Mouse (Mus musculus) lung, embryonic 14.5 days (tissue): ENCODE results near the gene Castor1. TPM values are rescaled to one million over a fixed set of nuclear protein-coding genes. Genes with fewer than 3 reads are reported as not detected.
A peak's percentile ranks its signal among the peaks of the same experiment; 100 is the strongest.

Source experiments
- ATAC-seq: fragments of 200-750 bp; cut with Nextera tagmentation; 2 replicates; pipeline ENCODE4 v1.8.0; 2017; ENCODE audit warnings: mild to moderate bottlenecking, moderate TSS enrichment, moderate library complexity; ENCODE audit not compliant: insufficient read depth
- DNase-seq: peaks from one replicate; pipeline ENCODE4 v3.0.0-alpha.2; 2015
- H3K27ac ChIP-seq: fragments of 300-500 bp; sonication (generic); 2 replicates; pipeline ENCODE4 v1.5.1; 2014; ENCODE audit warnings: low read depth, mild to moderate bottlenecking, moderate library complexity
- H3K27me3 ChIP-seq: fragments of 300-500 bp; sonication (generic); 2 replicates; pipeline ENCODE4 v1.6.1; 2014; ENCODE audit warnings: low read length, control low read depth; ENCODE audit not compliant: insufficient read depth
- H3K36me3 ChIP-seq: fragments of 300-500 bp; sonication (generic); 2 replicates; pipeline ENCODE4 v1.6.1; 2014; ENCODE audit warnings: control low read depth; ENCODE audit not compliant: insufficient read depth
- H3K4me1 ChIP-seq: fragments of 300-500 bp; sonication (generic); 2 replicates; pipeline ENCODE4 v1.6.1; 2014; ENCODE audit warnings: antibody characterized with exemption, control low read depth; ENCODE audit not compliant: insufficient read depth
- H3K4me2 ChIP-seq: fragments of 300-500 bp; sonication (generic); 2 replicates; pipeline ENCODE4 v1.6.1; 2014; ENCODE audit warnings: mild to moderate bottlenecking
- H3K4me3 ChIP-seq: fragments of 300-500 bp; sonication (generic); 2 replicates; pipeline ENCODE4 v1.5.1; 2014; ENCODE audit warnings: low read depth, low read length
- H3K9ac ChIP-seq: fragments of 300-500 bp; sonication (generic); 2 replicates; pipeline ENCODE4 v1.6.1; 2014
- H3K9me3 ChIP-seq: fragments of 300-500 bp; sonication (generic); 2 replicates; pipeline ENCODE4 v1.6.1; 2016; ENCODE audit warnings: low read depth, low read length, control low read depth
- CTCF ChIP-seq: IDR thresholded peaks from 2 replicates; pipeline ENCODE4 v1.5.1; 2016; ENCODE audit warnings: antibody characterized with exemption, low read depth
- WGBS: fragments of 180-500 bp; shearing (Covaris S2); extraction: QIAGEN DNeasy Blood & Tissue Kit; methylation state at CpG from one replicate; pipeline ENCODE4 v1.1.7; 2014; 5-methylcytosine and 5-hydroxymethylcytosine counted together
- polyA plus RNA-seq: library from polyadenylated mRNA; unstranded; fragments of >200 nt; fragmentation: Nextera tagmentation; extraction: Ambion mirVana; gene quantifications from 2 replicates; pipeline ENCODE4 v1.2.1, GENCODE M21; 2014

Gene Castor1
- polyA plus RNA-seq, 1 experiment from 2014 or later = 2.1 TPM

- Histone ChIP-seq H3K4me3 (no peak overlapping the region), H3K9ac (no peak overlapping the region), H3K4me2 (no peak overlapping the region), H3K4me1 (no peaks in the 10 kb centered on the region; the same call in 1 of the 2 replicates), H3K36me3 (peaks cover 40% of the 10 kb centered on the region; the same call in 1 of the 2 replicates), H3K27me3 (no peaks in the 10 kb centered on the region), H3K9me3 (no peaks in the 10 kb centered on the region), H3K27ac (0 out of 2 replicates have a peak overlapping the region, but pooled peaks have one; percentile 9)
- no peak for TF ChIP-seq CTCF
- no peak for ATAC-seq
- 75% methylated on average over 9 of the region's 9 CpGs for WGBS
- peak; percentile 31 for DNase-seq
Observed at GRCm38 (mm10) chr11:4216248-4217000, 1.6 kb upstream of the Castor1 start.

- H3K27ac ChIP-seq = no peak overlapping the region
- H3K36me3 ChIP-seq = peaks cover 23% of the 10 kb centered on the region; the same call in 1 of the 2 replicates
- WGBS = 6% methylated on average over 6 of the region's 6 CpGs
- no peak for TF ChIP-seq CTCF
- H3K9ac ChIP-seq = peak overlapping the region; percentile 33; the same call in 1 of the 2 replicates
- DNase-seq = no peak
- H3K4me3 ChIP-seq = peak overlapping the region; percentile 48
- ATAC-seq = no peak
- no peaks in the 10 kb centered on the region; the same call in 1 of the 2 replicates for H3K4me1 ChIP-seq
- H3K9me3 ChIP-seq = no peaks in the 10 kb centered on the region
- no peaks in the 10 kb centered on the region for H3K27me3 ChIP-seq
- H3K4me2 ChIP-seq = peak overlapping the region; percentile 90
Observed at GRCm38 (mm10) chr11:4218637-4219036, 612 bp downstream of the Castor1 start.

DNA sequence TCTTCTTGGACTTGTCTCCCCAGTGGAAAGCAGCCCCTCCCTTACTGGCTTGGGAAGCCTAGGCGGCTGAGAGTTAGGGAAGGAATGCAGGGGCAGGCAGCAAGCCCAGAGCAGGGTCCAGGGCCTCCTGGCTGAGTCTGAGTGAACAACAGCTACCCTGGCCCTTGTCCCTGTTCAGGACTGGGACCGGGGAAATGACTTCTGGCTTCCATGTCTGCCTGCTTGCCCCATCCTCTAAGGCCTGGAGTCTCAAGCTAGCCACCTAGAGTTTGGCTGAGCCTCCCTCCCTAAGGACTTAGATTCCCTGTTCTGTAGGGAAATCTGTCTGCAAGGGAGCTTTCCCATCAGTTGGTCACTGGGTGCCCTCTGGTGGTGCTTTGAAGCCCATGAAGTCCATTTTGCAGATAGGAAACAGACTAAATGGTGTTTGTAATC is 1.3 kb downstream of the Castor1 start:
- DNase-seq = peak; percentile 90
- no peak overlapping the region for H3K9ac ChIP-seq
- no peak overlapping the region for H3K4me3 ChIP-seq
- H3K36me3 ChIP-seq = peaks cover 16% of the 10 kb centered on the region; the same call in 1 of the 2 replicates
- TF ChIP-seq CTCF = peak; percentile 86
- peak overlapping the region; percentile 90; the same call in 1 of the 2 replicates for H3K4me2 ChIP-seq
- no peaks in the 10 kb centered on the region; the same call in 1 of the 2 replicates for H3K4me1 ChIP-seq
- H3K9me3 ChIP-seq = no peaks in the 10 kb centered on the region
- no peak overlapping the region for H3K27ac ChIP-seq
- no peak for ATAC-seq
- H3K27me3 ChIP-seq = no peaks in the 10 kb centered on the region
- WGBS = 12% methylated on average over 2 of the region's 2 CpGs

- Histone ChIP-seq H3K27ac (no peak overlapping the region), H3K27me3 (no peaks in the 10 kb centered on the region), H3K9me3 (no peaks in the 10 kb centered on the region), H3K4me3 (no peak overlapping the region), H3K36me3 (peaks cover 10% of the 10 kb centered on the region; the same call in 1 of the 2 replicates), H3K4me2 (no peak overlapping the region), H3K9ac (no peak overlapping the region), H3K4me1 (no peaks in the 10 kb centered on the region; the same call in 1 of the 2 replicates)
- 62% methylated on average over 9 of the region's 9 CpGs for WGBS
- DNase-seq (no peak), ATAC-seq (no peak)
- no peak for TF ChIP-seq CTCF
Observed at GRCm38 (mm10) chr11:4219908-4220307, 1.9 kb downstream of the Castor1 start.

DNA sequence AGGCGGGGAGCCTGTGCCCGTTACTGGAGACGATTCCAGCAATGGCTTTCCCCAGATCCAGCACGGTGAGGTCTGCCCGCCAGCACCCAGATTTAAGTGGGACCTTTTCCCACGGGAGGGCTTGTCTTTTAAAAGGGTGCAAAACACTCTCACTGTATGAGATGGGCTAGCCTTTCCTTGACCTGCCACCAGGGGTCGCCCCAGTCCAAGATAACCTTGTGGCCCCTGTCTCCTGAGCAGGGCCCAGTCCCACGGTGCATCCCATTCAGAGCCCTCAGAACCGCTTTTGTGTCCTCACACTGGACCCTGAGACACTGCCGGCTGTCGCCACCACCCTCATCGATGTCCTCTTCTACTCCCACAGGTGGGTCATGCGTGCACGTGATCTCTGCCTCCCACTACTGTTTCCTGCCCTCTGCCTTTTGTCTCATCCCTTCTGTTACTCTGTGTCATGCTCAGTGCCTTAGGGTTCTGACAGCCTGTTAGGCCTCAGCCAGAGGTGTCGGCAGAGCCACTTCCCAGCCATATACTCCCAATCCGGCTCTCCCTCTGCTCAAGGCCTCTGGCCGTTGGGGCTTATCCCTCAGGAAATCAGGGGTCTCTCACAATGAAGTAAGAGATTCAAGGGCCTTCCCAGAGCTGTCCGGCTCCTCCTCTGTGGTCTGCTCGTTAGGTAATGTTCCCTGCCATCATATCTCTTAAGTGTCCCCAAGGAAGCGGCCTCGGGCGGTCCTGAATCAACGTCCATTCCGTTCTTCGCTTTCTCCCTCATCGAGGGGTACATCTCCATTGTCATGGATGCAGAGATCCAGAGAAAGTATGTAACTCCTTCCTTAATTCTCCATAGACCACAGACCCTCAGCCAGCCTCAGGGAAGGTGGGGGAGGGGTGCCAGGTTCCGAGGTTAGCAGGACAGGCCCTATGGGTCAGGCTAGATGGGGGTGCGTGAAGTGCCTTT is 2.7 kb downstream of the Castor1 start:
- Histone ChIP-seq H3K27me3 (no peaks in the 10 kb centered on the region), H3K4me2 (no peak overlapping the region), H3K4me1 (no peaks in the 10 kb centered on the region; the same call in 1 of the 2 replicates), H3K9me3 (no peaks in the 10 kb centered on the region), H3K36me3 (0 out of 2 replicates have a peak, but pooled peaks cover 3% of the 10 kb centered on the region), H3K27ac (no peak overlapping the region), H3K9ac (no peak overlapping the region), H3K4me3 (no peak overlapping the region)
- ATAC-seq (0 out of 2 replicates have a peak, but pooled peaks have one; percentile 18), DNase-seq (peak; percentile 77)
- WGBS = 51% methylated on average over 28 of the region's 28 CpGs
- peak; percentile 90 for TF ChIP-seq CTCF

DNA sequence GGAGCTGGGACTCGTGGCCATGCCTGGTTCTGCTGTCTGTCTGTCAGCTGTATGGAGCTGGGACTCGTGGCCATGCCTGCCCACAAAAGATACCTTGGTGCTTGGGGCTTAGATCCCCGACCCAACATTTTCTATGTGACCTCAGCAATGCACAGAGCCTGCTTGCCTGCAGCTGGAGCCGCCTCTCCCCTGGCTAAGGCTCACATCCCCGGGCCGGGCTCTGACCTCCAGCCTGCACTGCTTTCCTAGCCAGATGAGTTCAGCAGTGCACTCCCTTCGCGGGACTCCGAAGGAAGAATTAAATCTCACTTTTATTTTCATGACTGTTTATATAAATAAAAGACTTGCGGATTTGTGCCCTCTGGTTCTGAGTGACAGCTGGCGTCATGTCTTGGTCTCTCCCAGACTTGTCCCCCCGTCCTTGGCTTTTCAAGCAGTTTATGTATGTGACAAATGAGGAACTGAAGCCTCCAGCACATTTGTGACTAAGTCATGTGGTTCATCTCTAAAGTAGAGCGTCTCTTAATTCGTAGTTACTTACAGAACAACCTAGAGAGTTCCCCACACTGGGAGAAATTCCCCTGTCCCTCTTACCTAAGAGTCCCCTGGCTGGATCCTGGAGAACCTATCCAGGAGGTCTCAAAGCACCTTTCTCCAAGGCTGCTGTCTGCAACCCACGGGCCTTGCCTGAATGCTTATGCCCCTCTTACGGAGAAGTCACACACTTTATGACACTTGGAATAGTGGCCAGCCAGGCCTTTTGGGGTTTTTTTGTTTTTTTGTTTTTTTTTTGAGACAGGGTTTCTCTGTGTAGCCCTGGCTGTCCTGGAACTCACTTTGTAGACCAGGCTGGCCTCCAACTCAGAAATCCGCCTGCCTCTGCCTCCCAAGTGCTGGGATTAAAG is 4.3 kb downstream of the Castor1 start:
- H3K4me1 ChIP-seq = no peaks in the 10 kb centered on the region; the same call in 1 of the 2 replicates
- no peak overlapping the region for H3K27ac ChIP-seq
- no peaks in the 10 kb centered on the region for H3K9me3 ChIP-seq
- DNase-seq (no peak), ATAC-seq (no peak)
- H3K4me2 ChIP-seq = no peak overlapping the region
- H3K27me3 ChIP-seq = no peaks in the 10 kb centered on the region
- no peak for TF ChIP-seq CTCF
- H3K9ac ChIP-seq = no peak overlapping the region
- no peaks in the 10 kb centered on the region for H3K36me3 ChIP-seq
- 53% methylated on average over 17 of the region's 17 CpGs for WGBS
- no peak overlapping the region for H3K4me3 ChIP-seq
